Mouse (Mus musculus) MEL (cell line): ENCODE data around the gene Vps29.

Experiments
- CTCF ChIP-seq, 3 experiments: IDR thresholded peaks in 2 of 3; conservative IDR thresholded peaks in 1 of 3; 2 replicates each; pipeline ENCODE4 v1.5.1; 2011 to 2012; ENCODE audit warnings: low read length in 3 of 3, low read depth in 2 of 3, mild to moderate bottlenecking in 2 of 3, improper control_type of control experiment in 1 of 3, inconsistent platforms in 1 of 3, mixed read lengths in 1 of 3, moderate library complexity in 1 of 3; ENCODE audit not compliant: control insufficient read depth in 1 of 3, insufficient read depth in 1 of 3, poor library complexity in 1 of 3, severe bottlenecking in 1 of 3
- ELF1 ChIP-seq: IDR thresholded peaks from 2 replicates; pipeline ENCODE4 v1.6.1; 2014; ENCODE audit warnings: low read depth, mild to moderate bottlenecking, inconsistent platforms, low read length, improper control_type of control experiment, moderate library complexity
- EP300 ChIP-seq, 2 experiments: IDR thresholded peaks; 2 replicates each; pipeline ENCODE4 v1.6.1; 2011; ENCODE audit warnings: improper control_type of control experiment in 2 of 2, low read length in 2 of 2, low read depth in 1 of 2, mild to moderate bottlenecking in 1 of 2
- JUND ChIP-seq: IDR thresholded peaks from 2 replicates; pipeline ENCODE4 v1.6.1; 2011; ENCODE audit warnings: low read depth, mild to moderate bottlenecking, improper control_type of control experiment, low read length
- MAFK ChIP-seq: IDR thresholded peaks from 2 replicates; pipeline ENCODE4 v1.6.1; 2011; ENCODE audit warnings: low read depth, mild to moderate bottlenecking, low read length, improper control_type of control experiment, borderline replicate concordance
- MAX ChIP-seq: IDR thresholded peaks from 2 replicates; pipeline ENCODE4 v1.6.1; 2011; ENCODE audit warnings: low read length, improper control_type of control experiment
- MAZ ChIP-seq: IDR thresholded peaks from 2 replicates; pipeline ENCODE4 v1.6.1; 2012; ENCODE audit warnings: low read depth, mild to moderate bottlenecking, inconsistent platforms, low read length, improper control_type of control experiment
- MYB ChIP-seq: IDR thresholded peaks from 2 replicates; pipeline ENCODE4 v1.6.1; 2011; ENCODE audit warnings: mild to moderate bottlenecking, low read depth, low read length, improper control_type of control experiment
- POLR2A ChIP-seq, 2 experiments: IDR thresholded peaks; 2 replicates each; pipeline ENCODE4 v1.6.1; 2011 to 2012; ENCODE audit warnings: low read length in 2 of 2, mild to moderate bottlenecking in 2 of 2, control low read depth in 1 of 2, improper control_type of control experiment in 1 of 2, low read depth in 1 of 2, moderate library complexity in 1 of 2; ENCODE audit not compliant: control insufficient read depth in 1 of 2, insufficient read depth in 1 of 2, poor library complexity in 1 of 2
- UBTF ChIP-seq: IDR thresholded peaks from 2 replicates; pipeline ENCODE4 v1.6.1; 2012; ENCODE audit warnings: low read depth, mild to moderate bottlenecking, inconsistent platforms, low read length, improper control_type of control experiment, moderate library complexity, borderline replicate concordance; ENCODE audit not compliant: insufficient read depth
- ZMIZ1 ChIP-seq: IDR thresholded peaks from 2 replicates; pipeline ENCODE4 v1.6.1; 2012; ENCODE audit warnings: low read depth, mild to moderate bottlenecking, inconsistent platforms, low read length, improper control_type of control experiment, moderate library complexity

DNA sequence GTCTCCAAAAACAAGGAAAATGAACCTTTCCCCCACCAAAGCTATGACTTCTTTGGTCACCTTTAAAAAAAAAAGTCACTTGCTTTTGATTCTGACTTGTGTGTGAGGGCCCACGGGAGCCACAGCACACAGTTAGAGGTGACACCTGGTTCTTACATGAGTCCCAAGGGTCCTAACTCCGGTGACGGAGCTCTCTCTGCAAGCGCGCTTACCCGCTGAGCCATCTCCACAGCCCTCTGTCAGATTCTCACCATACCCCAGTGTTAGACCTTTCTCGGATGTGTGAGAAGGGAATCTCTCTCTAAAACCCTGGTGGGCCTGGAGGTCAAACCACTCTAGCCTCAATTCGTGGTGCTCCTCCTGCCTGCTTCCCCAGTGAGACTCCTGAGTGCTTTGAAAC, 43.3 kb downstream of the Vps29 start:
- no peak for TF ChIP-seq CTCF (IDR thresholded peaks at IDR 0.05 in 2 of 3, conservative IDR thresholded peaks at IDR 0.05 in 1 of 3; ENCODE audit: control insufficient read depth in 1 of 3, insufficient read depth in 1 of 3, low read depth in 2 of 3, low read length in 3 of 3, poor library complexity in 1 of 3, severe bottlenecking in 1 of 3)
- no peak for TF ChIP-seq MAX
- TF ChIP-seq MAZ = no peak
- no peak for TF ChIP-seq EP300 (IDR thresholded peaks at IDR 0.05; ENCODE audit: low read depth in 1 of 2, low read length in 2 of 2)
- no peak for TF ChIP-seq ZMIZ1
- no peak for TF ChIP-seq JUND
- TF ChIP-seq UBTF = no peak
- no peak for TF ChIP-seq MAFK
- TF ChIP-seq MYB = no peak
- TF ChIP-seq ELF1 = no peak
- no peak for TF ChIP-seq POLR2A (IDR thresholded peaks at IDR 0.05; ENCODE audit: control insufficient read depth in 1 of 2, insufficient read depth in 1 of 2, low read depth in 1 of 2, low read length in 2 of 2, poor library complexity in 1 of 2)
